Mouse (Mus musculus) small intestine, adult 2 months (tissue): Measurements from ENCODE around the gene Wfdc8.

Experiments used
- CTCF ChIP-seq: fragments of 200-500 bp; IDR thresholded peaks from 2 replicates; pipeline ENCODE4 v1.5.1; 2012; ENCODE audit warnings: low read depth, mild to moderate bottlenecking, control low read depth, inconsistent platforms, low read length, moderate library complexity, mixed read lengths; ENCODE audit not compliant: insufficient replicate concordance, insufficient read length; ENCODE audit errors: extremely low read depth
- POLR2A ChIP-seq: fragments of 200-500 bp; IDR thresholded peaks from 2 replicates; pipeline ENCODE4 v1.6.1; 2012; ENCODE audit warnings: low read depth, mild to moderate bottlenecking, control low read depth, inconsistent platforms, low read length, moderate library complexity

DNA sequence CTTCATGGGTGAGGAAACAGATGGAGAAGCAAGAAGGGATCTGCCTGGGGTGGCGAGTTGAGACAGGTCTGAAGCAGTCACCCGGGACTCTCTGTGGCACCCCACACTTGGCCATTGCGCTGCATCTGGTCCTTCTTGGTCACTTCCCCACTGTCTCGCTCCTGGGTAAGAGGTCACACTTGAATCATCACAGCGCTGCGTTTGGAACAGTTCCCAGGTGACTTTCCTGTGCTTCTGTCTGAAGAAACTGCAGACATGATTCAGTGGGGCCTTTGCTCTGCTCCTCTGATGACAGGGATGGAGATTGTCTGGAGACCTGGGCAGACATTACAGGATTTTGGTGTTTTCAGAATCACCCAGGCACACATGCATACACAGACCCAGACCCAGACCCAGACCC is 4.6 kb downstream of the Wfdc8 start:
- TF ChIP-seq CTCF (no peak), POLR2A (no peak)
